Mouse (Mus musculus): ENCODE results near the gene Map3k6. TPM values are rescaled to one million over a fixed set of nuclear protein-coding genes. Genes with fewer than 3 reads are reported as not detected.

Map3k6 gene
- polyA plus RNA-seq, 1 experiment, result 11.6 TPM

DNA sequence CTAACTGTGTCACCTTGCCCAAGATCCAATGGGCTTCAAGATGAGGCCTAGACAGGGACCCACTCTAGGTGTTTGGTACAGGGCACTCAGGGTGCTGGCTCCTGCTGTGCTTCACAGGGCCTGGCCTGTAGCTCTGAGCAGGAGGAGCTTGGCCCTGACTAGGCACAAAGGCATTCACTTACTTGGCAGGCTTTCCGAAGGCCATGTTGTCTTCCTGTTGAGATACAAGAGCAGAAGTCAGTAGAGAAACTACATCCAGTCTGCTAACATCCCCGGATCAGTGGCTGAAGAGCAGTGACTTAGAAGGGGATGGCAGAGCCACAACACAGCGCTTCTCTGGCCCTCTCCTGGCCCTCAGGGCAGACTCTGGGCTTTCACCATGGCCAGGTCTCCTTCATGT, 29.0 kb downstream of the Map3k6 start:
- Histone ChIP-seq H3K36me3 (replicated peaks; ENCODE audit: low read length) (peaks cover 80% of the 10 kb centered on the region), H3K4me1 (peaks cover 27% of the 10 kb centered on the region), H3K9me3 (no peaks in the 10 kb centered on the region), H3K27me3 (replicated peaks) (no peaks in the 10 kb centered on the region), H3K4me3 (replicated peaks) (no peak overlapping the region)
- no peak for TF ChIP-seq GATA1 (IDR thresholded peaks at IDR 0.05; ENCODE audit: borderline replicate concordance, low read length)
- TF ChIP-seq FLI1 (IDR thresholded peaks at IDR 0.05; ENCODE audit: low read length), result no peak

DNA sequence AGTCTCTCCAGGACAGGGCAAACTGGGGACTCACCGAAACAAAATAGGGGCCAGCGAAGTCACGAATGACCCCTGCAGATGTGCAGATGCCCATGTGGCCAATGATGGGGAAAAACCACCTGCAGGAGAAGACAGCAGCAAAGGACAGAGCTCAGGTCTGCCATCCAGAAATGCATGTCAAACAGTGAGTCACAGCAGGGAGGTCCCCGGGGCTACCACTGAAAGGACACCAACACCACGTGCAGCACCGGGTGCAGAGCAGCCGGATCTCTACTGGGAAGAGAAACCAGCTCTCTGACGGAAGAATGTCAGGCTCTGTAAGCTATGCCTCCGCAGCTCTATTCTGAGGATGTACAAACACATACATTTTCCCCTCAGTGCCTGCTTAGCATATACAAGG, 30.3 kb downstream of the Map3k6 start:
- Histone ChIP-seq H3K27me3 (replicated peaks) (no peaks in the 10 kb centered on the region), H3K36me3 (replicated peaks; ENCODE audit: low read length) (peaks cover 81% of the 10 kb centered on the region), H3K4me1 (peaks cover 31% of the 10 kb centered on the region), H3K9me3 (no peaks in the 10 kb centered on the region), H3K4me3 (replicated peaks) (no peak overlapping the region)
- no peak for TF ChIP-seq GATA1 (IDR thresholded peaks at IDR 0.05; ENCODE audit: borderline replicate concordance, low read length)
- TF ChIP-seq FLI1 (IDR thresholded peaks at IDR 0.05; ENCODE audit: low read length), result no peak

- H3K4me3 ChIP-seq (replicated peaks), result peak within 1 kb of the TSS; percentile 97
- H3K4me1 ChIP-seq, result peaks cover 54% of the 10 kb centered on the region
- no peak for TF ChIP-seq GATA1 (IDR thresholded peaks at IDR 0.05; ENCODE audit: borderline replicate concordance, low read length)
- TF ChIP-seq FLI1 (IDR thresholded peaks at IDR 0.05; ENCODE audit: low read length), result peak; percentile 65; the same call in 1 of the 2 replicates
- no peaks in the 10 kb centered on the region for H3K27me3 ChIP-seq (replicated peaks)
- H3K9me3 ChIP-seq, result no peaks in the 10 kb centered on the region
- H3K36me3 ChIP-seq (replicated peaks; ENCODE audit: low read length), result peaks cover 28% of the 10 kb centered on the region
Observed at GRCm38 (mm10) chr4:133277104-133278026, 36.7 kb downstream of the Map3k6 start, which contains the start of gene Tmem222. Tmem222 (minus strand) TSS chr4:133277792.

DNA sequence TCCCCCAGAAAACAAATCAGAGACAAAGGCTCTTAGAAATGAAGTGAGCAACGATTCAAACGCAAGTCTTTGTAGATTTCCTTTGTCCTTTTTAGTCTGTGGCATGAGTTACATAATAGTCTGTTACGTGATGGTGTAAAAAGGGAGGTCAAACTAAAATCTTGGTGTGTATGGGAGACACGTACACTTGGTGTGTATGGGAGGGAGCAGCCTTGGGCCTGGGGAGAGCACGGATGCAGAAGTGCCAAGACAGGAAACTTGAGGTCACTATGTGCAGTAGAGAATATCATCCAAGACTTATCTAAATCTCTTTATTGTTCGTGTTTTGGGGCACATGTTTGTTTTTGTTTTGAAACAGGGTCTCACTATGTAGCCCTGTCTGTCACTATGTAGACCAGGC, 37.4 kb downstream of the Map3k6 start:
- TF ChIP-seq GATA1 (IDR thresholded peaks at IDR 0.05; ENCODE audit: borderline replicate concordance, low read length) (no peak), FLI1 (IDR thresholded peaks at IDR 0.05; ENCODE audit: low read length) (no peak)
- Histone ChIP-seq H3K4me3 (replicated peaks) (peak overlapping the region; percentile 97), H3K36me3 (replicated peaks; ENCODE audit: low read length) (peaks cover 27% of the 10 kb centered on the region), H3K9me3 (no peaks in the 10 kb centered on the region), H3K27me3 (replicated peaks) (no peaks in the 10 kb centered on the region), H3K4me1 (peaks cover 61% of the 10 kb centered on the region)

- H3K4me3 ChIP-seq (replicated peaks), result peak overlapping the region; percentile 97
- no peaks in the 10 kb centered on the region for H3K9me3 ChIP-seq
- peaks cover 64% of the 10 kb centered on the region for H3K4me1 ChIP-seq
- H3K27me3 ChIP-seq (replicated peaks), result no peaks in the 10 kb centered on the region
- TF ChIP-seq FLI1 (IDR thresholded peaks at IDR 0.05; ENCODE audit: low read length) (no peak), GATA1 (IDR thresholded peaks at IDR 0.05; ENCODE audit: borderline replicate concordance, low read length) (no peak)
- H3K36me3 ChIP-seq (replicated peaks; ENCODE audit: low read length), result peaks cover 25% of the 10 kb centered on the region
Observed at GRCm38 (mm10) chr4:133278482-133278881, 37.9 kb downstream of the Map3k6 start.

DNA sequence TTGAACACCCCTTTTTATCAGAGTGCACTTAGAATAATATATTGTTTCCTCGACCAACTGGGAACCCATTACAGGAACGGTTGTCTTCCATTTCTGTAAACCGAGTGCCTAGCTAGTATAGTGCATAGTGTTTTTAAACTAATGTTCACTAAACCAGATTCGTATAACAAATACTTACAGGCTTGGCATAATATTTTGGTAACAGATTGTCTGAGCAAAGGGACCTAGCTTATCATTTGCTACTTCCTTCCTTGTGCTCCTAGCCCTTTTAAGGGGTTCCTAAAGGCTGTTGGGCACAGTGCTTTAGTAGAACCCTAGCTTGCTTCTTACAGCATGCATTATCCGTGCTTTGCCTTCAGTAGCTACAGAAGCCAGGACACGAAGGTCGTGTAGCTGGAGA, 40.9 kb downstream of the Map3k6 start:
- Histone ChIP-seq H3K9me3 (no peaks in the 10 kb centered on the region), H3K4me3 (replicated peaks) (peak overlapping the region; percentile 78), H3K27me3 (replicated peaks) (no peaks in the 10 kb centered on the region), H3K36me3 (replicated peaks; ENCODE audit: low read length) (no peaks in the 10 kb centered on the region), H3K4me1 (peaks cover 67% of the 10 kb centered on the region)
- TF ChIP-seq GATA1 (IDR thresholded peaks at IDR 0.05; ENCODE audit: borderline replicate concordance, low read length) (no peak), FLI1 (IDR thresholded peaks at IDR 0.05; ENCODE audit: low read length) (no peak)

DNA sequence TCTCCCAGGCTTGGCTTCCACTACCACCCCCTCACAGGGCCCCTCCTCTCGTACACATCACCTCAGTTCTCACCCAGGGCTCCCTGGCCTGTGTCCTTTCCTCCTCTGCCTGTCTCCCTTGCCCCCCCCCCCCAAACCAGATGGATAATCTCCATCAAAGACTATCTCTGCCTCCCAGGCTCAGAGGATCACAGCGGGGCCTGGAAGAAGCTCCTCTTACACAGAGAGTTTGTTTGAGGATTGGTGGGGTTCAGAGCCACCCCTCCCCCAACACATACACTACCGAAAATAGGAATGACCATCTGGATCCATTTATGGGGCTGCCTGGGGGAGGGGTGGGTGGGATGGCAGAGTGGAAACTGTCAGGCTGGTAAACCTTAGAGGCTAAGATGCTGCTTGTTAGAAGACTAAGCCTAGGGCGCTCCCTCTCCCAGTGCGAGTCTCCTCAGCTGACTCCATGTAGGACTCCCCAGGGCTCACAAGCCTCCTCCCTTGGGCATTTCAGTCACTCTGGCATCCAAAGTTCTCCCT, 41.4 kb downstream of the Map3k6 start:
- H3K36me3 ChIP-seq (replicated peaks; ENCODE audit: low read length), result no peaks in the 10 kb centered on the region
- H3K4me3 ChIP-seq (replicated peaks), result peak overlapping the region; percentile 78
- TF ChIP-seq GATA1 (IDR thresholded peaks at IDR 0.05; ENCODE audit: borderline replicate concordance, low read length), result no peak
- TF ChIP-seq FLI1 (IDR thresholded peaks at IDR 0.05; ENCODE audit: low read length), result no peak
- no peaks in the 10 kb centered on the region for H3K27me3 ChIP-seq (replicated peaks)
- no peaks in the 10 kb centered on the region for H3K9me3 ChIP-seq
- peaks cover 64% of the 10 kb centered on the region for H3K4me1 ChIP-seq

DNA sequence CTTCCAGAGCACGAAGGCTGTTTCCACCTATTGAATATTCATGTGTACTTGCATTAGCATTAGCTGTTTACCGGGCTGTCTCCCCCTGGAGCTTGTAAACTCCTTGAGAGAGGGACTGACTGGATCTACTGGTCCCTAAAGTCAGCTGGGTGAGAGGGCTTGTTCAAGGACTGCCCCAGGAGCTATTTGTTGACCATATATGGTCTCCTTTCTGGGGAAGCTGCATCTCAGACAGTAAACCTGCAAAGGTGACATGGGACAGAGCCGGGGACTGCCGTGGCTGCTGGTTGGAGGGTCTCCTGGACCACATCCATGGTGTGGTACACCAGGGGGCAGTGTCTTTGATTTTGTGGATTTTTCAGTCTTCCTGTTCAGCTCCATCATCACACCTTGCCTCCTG, 42.0 kb downstream of the Map3k6 start:
- H3K4me1 ChIP-seq, result peaks cover 64% of the 10 kb centered on the region
- H3K27me3 ChIP-seq (replicated peaks), result no peaks in the 10 kb centered on the region
- no peaks in the 10 kb centered on the region for H3K36me3 ChIP-seq (replicated peaks; ENCODE audit: low read length)
- TF ChIP-seq FLI1 (IDR thresholded peaks at IDR 0.05; ENCODE audit: low read length), result no peak
- no peak for TF ChIP-seq GATA1 (IDR thresholded peaks at IDR 0.05; ENCODE audit: borderline replicate concordance, low read length)
- H3K4me3 ChIP-seq (replicated peaks), result peak overlapping the region; percentile 6
- no peaks in the 10 kb centered on the region for H3K9me3 ChIP-seq

DNA sequence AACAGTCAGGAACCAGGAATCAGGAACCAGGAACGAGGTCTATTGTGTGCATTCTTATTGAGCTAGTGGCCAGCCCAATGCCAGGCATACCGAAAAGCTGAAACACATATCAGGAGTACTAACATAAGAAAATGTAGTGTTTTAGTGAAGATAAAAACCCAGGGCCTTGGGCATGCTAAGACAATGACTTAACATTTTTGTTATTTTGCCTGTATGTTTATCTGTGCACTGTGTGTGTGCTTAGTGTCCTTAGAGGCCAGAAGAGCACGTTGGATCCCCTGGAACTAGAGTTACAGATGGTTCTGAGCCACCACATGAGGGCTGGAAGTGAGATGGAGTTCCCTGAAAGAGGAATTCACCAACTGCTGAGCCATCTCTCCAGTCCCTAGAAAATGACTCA, 44.7 kb downstream of the Map3k6 start:
- TF ChIP-seq FLI1 (IDR thresholded peaks at IDR 0.05; ENCODE audit: low read length), result no peak
- no peak for TF ChIP-seq GATA1 (IDR thresholded peaks at IDR 0.05; ENCODE audit: borderline replicate concordance, low read length)
- Histone ChIP-seq H3K4me1 (peaks cover 55% of the 10 kb centered on the region), H3K9me3 (no peaks in the 10 kb centered on the region), H3K4me3 (replicated peaks) (no peak overlapping the region), H3K36me3 (replicated peaks; ENCODE audit: low read length) (no peaks in the 10 kb centered on the region), H3K27me3 (replicated peaks) (no peaks in the 10 kb centered on the region)

- Histone ChIP-seq H3K9me3 (no peaks in the 10 kb centered on the region), H3K4me1 (peaks cover 52% of the 10 kb centered on the region), H3K36me3 (replicated peaks; ENCODE audit: low read length) (peaks cover under 1% of the 10 kb centered on the region), H3K27me3 (replicated peaks) (no peaks in the 10 kb centered on the region), H3K4me3 (replicated peaks) (no peak overlapping the region)
- TF ChIP-seq FLI1 (IDR thresholded peaks at IDR 0.05; ENCODE audit: low read length) (no peak), GATA1 (IDR thresholded peaks at IDR 0.05; ENCODE audit: borderline replicate concordance, low read length) (no peak)
Observed at GRCm38 (mm10) chr4:133285950-133286349, 45.3 kb downstream of the Map3k6 start.
